Mouse (Mus musculus) right cerebral cortex, postnatal 10 days (tissue): ENCODE results near the gene Zfp692.
"Not testable (repeated sequence)": the region's sequence is repeated elsewhere in the genome, so short reads cannot be mapped to it uniquely, and the experiment has no call there.

Experiments used
- DNase-seq, 2 experiments: peaks; one replicate each; pipeline ENCODE4 v3.0.0; 2021; ENCODE audit warnings: low spot score in 2 of 2

Zfp692 gene

GRCm38 (mm10) chr11:58306860-58307308 is at the start of gene Zfp692:
Gene Zfp692, plus strand, starts transcription at chr11:58307069.
- DNase-seq: peak; percentile 98 to 99

- no peak for DNase-seq
These were observed 49.1 kb upstream of the Zfp692 start for GRCm38 (mm10) chr11:58257816-58258215.

GRCm38 (mm10) chr11:58260156-58260555 is 46.7 kb upstream of the Zfp692 start:
- DNase-seq: no peak

DNA sequence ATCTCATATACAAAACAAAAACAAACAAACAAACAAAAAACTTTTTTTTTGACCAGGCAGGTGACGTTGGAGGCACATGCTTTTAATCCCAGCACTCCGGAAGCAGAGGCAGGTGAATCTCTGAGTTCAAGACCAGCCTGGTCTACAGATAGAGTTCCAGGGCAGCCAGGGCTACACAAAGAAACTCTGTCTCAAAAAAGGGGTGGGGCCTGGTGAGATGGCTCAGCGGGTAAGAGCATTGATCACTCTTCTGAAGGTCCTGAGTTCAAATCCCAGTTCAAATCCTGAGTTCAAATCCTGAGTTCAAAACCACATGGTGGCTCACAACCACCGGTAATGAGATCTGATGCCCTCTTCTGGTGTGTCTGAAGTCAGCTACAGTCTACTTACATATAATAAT is 45.0 kb upstream of the Zfp692 start:
- DNase-seq: no peak

DNA sequence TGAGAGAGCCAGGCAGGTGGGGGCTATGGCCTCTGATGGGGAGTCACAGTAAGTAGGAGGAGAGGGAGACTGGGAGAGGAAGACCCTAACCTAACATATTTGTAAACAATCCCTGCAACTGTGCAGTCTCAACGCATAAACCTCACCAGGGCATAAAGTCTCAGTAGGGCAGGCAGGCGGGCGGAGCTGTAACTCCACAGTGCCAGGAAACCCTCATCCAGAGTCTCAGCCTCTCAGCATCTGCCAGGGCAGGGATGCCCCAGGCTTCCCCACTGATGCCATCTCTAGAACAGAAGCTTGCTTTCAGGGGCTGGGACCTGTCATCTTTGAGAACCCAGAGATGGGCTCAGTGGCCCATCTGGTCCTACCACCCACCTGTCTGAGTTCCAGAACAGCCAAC is 44.5 kb upstream of the Zfp692 start:
- DNase-seq: no peak

GRCm38 (mm10) chr11:58263516-58263915 is 43.4 kb upstream of the Zfp692 start:
- no peak for DNase-seq

- no peak for DNase-seq
These were observed 42.3 kb upstream of the Zfp692 start for GRCm38 (mm10) chr11:58264546-58264945.

DNA sequence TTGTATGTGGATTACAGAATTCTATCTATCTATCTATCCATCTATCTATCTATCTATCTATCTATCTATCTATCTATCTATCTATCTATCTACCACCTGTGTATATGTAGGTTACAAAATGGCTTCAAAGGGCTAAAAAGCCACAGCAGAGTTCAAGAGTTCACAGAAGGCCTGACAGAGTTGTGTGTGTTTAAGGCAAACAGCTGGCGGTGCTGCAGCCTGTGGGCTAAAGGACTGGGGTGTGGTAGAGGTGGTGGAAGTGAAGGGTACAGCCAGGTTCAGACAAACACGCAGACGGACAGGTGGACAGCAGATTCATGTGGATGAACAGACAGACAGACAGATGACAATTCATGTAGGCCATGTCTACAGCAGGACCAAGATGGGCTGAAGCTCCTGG is 38.6 kb upstream of the Zfp692 start:
- no peak for DNase-seq

DNA sequence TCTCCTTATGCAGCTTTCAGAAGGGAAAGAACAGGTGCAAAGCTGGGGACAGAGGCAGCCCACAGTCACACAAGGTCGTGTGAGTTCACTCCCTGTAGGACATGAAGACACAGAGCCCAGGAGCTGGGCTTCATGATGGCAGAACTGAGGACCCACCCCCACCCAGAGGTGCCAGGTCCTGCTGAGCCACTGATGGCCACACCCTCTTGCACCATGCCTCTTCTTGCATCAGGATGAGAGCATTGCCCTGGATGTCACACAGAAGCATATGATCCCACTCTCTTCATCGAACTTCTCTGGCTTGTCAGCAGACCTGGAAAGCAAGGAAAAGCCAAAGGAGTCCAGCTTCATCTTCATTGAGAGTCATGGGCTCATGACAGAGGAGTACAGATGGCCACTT is 32.3 kb upstream of the Zfp692 start, which contains the start of gene 4930438A08Rik:
TSS of gene 4930438A08Rik (plus strand) at position 228 of the 400 bp plus-strand sequence.
- no peak for DNase-seq

DNA sequence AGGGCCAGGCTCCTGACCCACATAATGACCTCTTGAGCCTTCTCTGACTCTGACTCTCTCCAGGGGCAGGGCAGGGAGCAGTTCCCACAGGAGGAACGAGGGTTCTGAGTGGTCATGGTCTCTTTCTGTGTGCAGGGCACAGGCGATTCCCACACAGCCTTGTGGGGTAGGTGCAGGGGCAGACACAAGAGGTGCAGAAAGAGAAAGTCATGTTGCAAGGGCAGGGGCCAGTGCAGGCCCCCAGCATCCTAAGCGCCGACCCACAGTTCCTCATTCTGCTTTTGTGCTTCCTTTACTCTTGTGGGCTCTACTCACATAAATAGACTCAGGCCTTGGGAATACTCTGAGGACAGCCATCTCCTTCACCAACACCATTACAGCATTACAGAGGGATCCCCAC is 31.1 kb upstream of the Zfp692 start:
- DNase-seq: no peak

DNA sequence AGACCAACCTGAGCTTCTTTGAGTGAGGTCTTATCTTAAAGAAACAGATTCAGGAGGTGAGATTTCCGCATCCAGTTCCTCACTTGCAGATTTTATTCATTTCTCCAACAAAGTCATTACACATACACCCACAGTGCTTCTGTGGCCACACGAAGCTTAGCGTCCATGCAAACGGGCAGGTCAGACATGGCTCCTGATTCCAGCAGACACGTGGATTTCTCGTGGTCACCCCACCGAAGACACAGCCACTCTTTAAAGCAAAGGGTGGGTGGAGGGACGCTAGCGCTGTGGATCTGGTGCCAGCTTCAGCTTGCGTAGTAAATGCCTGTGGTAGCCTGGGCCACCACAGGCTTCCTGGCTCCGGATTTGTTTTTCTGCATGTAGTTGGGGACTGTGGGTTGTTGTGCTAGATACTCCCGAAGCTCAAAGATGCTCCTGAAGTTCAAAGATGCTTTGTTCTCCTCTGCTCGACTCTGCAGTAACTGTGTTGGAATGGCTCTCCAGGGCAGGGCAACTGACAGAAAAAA is 24.8 kb upstream of the Zfp692 start:
- DNase-seq: no peak

DNA sequence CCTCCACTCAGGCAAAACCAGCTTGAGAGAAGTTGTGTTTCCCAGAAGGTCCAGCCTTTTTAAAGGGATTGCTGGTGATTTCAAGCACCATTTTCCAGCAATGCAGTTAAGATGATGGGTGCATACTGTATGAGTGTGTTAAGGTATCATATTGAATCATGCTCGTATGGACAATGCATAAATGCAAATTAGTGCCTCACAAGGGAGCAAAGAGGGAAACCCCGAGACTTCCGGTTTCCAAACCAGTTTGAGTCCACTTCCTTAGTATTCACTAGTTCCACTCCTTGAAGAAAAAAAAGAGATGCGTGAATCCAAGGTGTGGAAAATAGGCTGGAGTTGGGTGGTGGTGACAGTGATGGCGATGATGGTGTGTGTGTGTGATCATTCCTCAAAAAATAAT is 24.4 kb upstream of the Zfp692 start:
- no peak for DNase-seq

- DNase-seq: no peak
These were observed 16.7 kb upstream of the Zfp692 start for GRCm38 (mm10) chr11:58289992-58290682.

- no peak for DNase-seq
These were observed 16.1 kb upstream of the Zfp692 start for GRCm38 (mm10) chr11:58290812-58291211.

DNA sequence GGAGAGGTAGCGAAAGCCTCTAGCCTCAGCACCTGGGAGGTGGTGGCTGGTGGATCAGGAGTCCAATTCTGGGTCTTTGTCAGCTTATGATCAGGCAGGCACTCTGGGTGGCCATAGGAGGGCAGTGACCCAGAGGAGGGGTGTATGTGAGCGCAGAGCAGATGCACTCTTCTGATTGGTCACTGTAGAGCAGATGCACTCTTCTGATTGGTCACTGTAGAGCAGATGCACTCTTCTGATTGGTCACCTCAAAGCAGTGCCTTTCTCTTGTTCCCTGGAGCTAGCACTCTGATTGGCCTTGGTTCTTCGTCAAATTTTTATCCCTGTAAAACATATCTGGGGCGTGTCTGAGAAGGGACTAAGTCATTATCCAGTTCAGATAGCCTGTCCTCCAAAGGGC is 14.1 kb upstream of the Zfp692 start:
- no peak for DNase-seq

- DNase-seq: no peak
These were observed 9.5 kb upstream of the Zfp692 start for GRCm38 (mm10) chr11:58297396-58297795.

DNA sequence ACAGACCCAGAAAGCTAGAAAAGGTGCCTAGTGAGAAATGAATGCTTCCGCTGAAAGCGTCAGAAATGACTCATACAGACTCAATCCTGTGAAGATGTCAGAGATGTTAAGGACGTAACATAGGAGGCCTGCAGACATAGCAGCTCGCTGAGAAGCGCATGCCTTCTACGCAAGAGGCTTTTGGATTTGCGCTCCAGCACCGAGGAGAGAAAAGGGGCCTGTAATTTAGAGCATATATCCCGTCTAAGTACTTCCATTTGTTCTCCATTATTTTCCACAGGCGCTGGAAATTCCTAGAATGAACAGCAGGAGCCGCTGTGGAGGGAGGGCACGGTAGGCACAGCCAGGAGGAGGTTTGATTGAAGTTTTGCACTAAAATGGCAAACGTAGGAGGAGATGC is 5.8 kb upstream of the Zfp692 start:
- DNase-seq: peak; percentile 80 to 86

DNA sequence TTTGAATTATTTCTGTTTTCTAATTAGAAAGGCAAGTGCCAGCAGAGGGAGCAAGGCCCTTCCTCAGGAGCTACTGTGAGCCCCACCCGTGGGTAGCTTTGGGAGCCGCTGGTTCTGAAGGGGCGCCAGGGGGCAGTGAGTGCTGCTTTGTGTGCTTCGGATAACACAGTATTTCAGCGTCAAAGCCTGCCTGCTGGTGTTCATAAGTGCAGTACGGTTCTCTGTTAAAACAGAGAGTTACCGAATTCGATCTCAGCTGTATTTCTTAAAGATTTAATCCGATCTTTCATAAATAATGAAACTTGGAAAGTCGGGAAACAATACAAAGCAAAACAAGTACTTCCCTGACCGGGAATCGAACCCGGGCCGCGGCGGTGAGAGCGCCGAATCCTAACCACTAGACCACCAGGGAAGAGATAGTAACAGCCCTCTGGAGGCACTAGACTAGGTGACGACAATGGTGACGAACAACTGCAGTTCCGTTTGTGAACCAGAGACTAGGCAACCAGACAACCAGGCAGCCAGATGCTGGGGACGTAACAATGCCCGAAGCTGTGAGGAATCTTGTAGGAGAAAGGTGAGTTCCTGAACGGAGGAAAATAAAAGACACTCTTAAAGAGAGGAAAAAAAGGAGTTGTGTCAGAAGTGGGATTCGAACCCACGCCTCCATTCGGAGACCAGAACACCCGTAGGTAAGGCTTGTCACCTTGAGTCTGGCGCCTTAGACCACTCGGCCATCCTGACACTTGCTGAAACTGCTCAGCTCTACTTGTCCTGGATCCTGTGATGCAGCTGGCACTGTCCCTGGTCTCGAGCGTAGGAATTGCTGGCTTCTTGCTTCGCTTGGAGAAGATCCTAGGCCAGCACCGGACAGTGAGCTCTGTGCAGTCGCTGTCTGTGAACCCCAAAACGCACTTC is 4.8 kb upstream of the Zfp692 start:
- DNase-seq: peak; percentile 95

GRCm38 (mm10) chr11:58302774-58303445 is 4.0 kb upstream of the Zfp692 start:
- no peak for DNase-seq

- no peak for DNase-seq
These were observed 3.3 kb upstream of the Zfp692 start for GRCm38 (mm10) chr11:58303594-58303993.

DNA sequence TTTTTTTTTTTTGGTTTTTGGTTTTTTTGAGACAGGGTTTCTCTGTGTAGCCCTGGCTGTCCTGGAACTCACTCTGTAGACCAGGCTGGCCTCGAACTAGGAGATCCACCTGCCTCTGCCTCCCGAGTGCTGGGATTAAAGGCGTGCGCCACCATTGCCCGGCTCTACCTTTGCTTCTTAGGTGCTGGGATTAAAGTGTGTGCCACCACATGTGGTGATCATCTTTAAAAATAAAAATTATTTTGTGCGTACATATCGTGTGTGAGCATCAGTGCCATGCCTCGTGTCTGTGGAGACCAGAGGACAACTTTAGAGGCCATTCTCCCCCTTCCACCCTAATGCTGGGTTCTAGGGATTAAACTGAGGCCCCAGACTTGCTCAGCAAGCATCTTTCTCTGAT is 1.6 kb upstream of the Zfp692 start:
- not testable (repeated sequence) for DNase-seq
